Mouse (Mus musculus): ENCODE measurements around the gene Gpr160. TPM values are rescaled to one million over a fixed set of nuclear protein-coding genes. Genes with fewer than 3 reads are reported as not detected.
"Not testable (repeated sequence)": the region's sequence is repeated elsewhere in the genome, so short reads cannot be mapped to it uniquely, and the experiment has no call there.

Gpr160 gene
- polyA plus RNA-seq, 1 experiment from 2014 or later = 14.4 TPM

DNA sequence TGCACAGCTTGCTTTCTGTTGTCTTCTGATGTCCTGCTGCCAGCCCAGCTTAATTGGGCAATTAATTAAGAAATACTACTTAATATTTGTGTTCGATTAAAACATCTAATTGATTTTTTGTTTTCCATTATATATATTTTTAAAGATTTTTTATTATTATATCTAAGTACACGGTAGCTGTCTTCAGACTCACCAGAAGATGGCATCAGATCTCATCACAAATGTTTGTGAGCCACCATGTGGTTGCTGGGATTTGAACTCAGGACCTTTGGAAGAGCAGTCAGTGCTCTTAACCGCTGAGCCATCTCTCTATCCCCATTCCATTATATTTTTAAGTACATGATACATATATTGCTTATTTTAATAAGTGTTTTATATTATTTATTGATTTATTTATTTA lies 22.5 kb upstream of the Gpr160 start:
- H3K27ac ChIP-seq (ENCODE audit: low read depth, low read length) = no peak overlapping the region
- WGBS = 84% methylated on average over 3 of the region's 3 CpGs

DNA sequence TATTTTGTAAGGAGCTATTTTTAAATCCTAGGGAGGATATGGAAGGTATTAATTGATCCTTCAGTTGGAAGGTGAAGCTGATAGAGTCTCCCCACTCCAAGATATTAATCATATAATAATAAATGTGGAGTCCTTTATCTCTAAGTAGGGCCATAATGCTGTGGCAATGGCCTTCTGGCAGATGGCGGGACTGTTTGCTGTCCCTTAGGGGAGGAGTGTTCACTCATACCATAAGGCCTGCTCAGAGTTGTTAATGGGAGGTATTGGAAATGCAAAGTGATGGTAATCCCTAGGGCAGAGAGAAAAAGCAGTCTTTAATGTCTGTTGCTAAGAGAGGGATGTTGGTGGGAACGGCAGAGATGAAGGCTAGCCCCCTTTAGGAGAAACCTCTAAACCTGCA lies 10.0 kb upstream of the Gpr160 start:
- Histone ChIP-seq H3K27ac (ENCODE audit: low read depth, low read length) (no peak overlapping the region), H3K4me3 (ENCODE audit: low read depth, low read length) (no peak overlapping the region), H3K4me1 (replicated peaks; ENCODE audit: control insufficient read depth, insufficient read depth, low read length) (no peaks in the 10 kb centered on the region), H3K9me3 (ENCODE audit: control insufficient read depth) (no peaks in the 10 kb centered on the region), H3K36me3 (ENCODE audit: control insufficient read depth, insufficient read depth) (no peaks in the 10 kb centered on the region), H3K4me2 (replicated peaks; ENCODE audit: low read depth) (no peak overlapping the region), H3K27me3 (replicated peaks; ENCODE audit: control insufficient read depth, insufficient read depth, low read length) (no peaks in the 10 kb centered on the region), H3K9ac (ENCODE audit: low read depth, low read length) (no peak overlapping the region)
- no peak for ATAC-seq
- TF ChIP-seq CTCF (IDR thresholded peaks at IDR 0.05; ENCODE audit: low read depth) = no peak
- WGBS = 63% methylated on average over 2 of the region's 2 CpGs

More for the DNA sequence above, 22.5 kb upstream of the Gpr160 start:
- 0 out of 2 replicates have a peak, but pooled peaks have one; percentile 16 for TF ChIP-seq CTCF (IDR thresholded peaks at IDR 0.05; ENCODE audit: low read depth)
- Histone ChIP-seq H3K36me3 (ENCODE audit: control insufficient read depth, insufficient read depth) (no peaks in the 10 kb centered on the region), H3K4me1 (replicated peaks; ENCODE audit: control insufficient read depth, insufficient read depth, low read length) (no peaks in the 10 kb centered on the region), H3K27me3 (replicated peaks; ENCODE audit: control insufficient read depth, insufficient read depth, low read length) (no peaks in the 10 kb centered on the region), H3K9me3 (ENCODE audit: control insufficient read depth) (no peaks in the 10 kb centered on the region), H3K4me2 (replicated peaks; ENCODE audit: low read depth) (no peak overlapping the region), H3K4me3 (ENCODE audit: low read depth, low read length) (no peak overlapping the region), H3K9ac (ENCODE audit: low read depth, low read length) (no peak overlapping the region)
- no peak for ATAC-seq

DNA sequence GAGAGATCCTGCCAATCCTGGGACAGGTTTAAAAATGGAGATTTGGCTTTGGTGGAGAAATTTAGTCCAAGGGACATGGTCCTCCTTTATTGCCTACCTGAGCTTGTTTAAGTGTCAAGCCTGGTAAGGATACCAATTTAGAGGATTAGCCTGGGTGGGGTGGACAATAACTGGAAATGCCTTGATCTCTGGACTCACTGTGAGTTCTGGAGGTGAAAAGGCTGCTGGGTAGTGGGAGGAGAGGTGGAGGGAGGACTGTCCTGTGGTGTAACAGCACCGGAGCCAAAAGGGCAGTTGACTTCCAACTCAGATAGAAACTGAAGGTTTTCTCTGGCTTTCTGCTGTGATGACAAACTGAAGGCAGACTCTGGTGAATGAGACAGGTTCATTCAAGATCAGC lies 8.3 kb upstream of the Gpr160 start:
- H3K27ac ChIP-seq (ENCODE audit: low read depth, low read length) = no peak overlapping the region; the same call in 1 of the 2 replicates
- ATAC-seq = peak; percentile 78
- H3K4me3 ChIP-seq (ENCODE audit: low read depth, low read length) = no peak overlapping the region
- H3K9me3 ChIP-seq (ENCODE audit: control insufficient read depth) = no peaks in the 10 kb centered on the region
- no peaks in the 10 kb centered on the region for H3K27me3 ChIP-seq (replicated peaks; ENCODE audit: control insufficient read depth, insufficient read depth, low read length)
- H3K9ac ChIP-seq (ENCODE audit: low read depth, low read length) = no peak overlapping the region
- H3K4me2 ChIP-seq (replicated peaks; ENCODE audit: low read depth) = no peak overlapping the region
- 33% methylated on average over 1 of the region's 1 CpGs for WGBS
- H3K36me3 ChIP-seq (ENCODE audit: control insufficient read depth, insufficient read depth) = no peaks in the 10 kb centered on the region
- no peak for TF ChIP-seq CTCF (IDR thresholded peaks at IDR 0.05; ENCODE audit: low read depth)
- no peaks in the 10 kb centered on the region for H3K4me1 ChIP-seq (replicated peaks; ENCODE audit: control insufficient read depth, insufficient read depth, low read length)

DNA sequence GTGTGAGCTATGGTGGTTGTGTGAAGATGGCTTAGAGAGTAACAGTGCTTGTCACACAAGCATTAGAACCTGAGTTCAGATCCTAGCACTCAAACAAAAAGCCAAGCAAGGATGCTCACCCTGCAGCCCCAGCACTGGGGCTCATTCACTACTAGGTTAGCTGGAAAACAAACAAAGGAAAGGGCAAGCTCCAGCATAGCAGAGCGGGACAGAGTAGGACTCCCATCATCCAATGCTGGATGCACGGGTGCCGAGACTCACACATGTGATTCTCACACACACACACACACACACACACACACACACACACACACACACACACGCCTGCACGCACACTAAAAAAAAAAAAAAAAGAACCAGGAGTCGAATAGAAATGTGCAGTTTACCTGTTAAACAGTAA lies 4.3 kb upstream of the Gpr160 start:
- Histone ChIP-seq H3K36me3 (ENCODE audit: control insufficient read depth, insufficient read depth) (no peaks in the 10 kb centered on the region), H3K27ac (ENCODE audit: low read depth, low read length) (no peak overlapping the region), H3K4me3 (ENCODE audit: low read depth, low read length) (no peak overlapping the region), H3K27me3 (replicated peaks; ENCODE audit: control insufficient read depth, insufficient read depth, low read length) (no peaks in the 10 kb centered on the region), H3K4me1 (replicated peaks; ENCODE audit: control insufficient read depth, insufficient read depth, low read length) (no peaks in the 10 kb centered on the region; the same call in 1 of the 2 replicates), H3K9ac (ENCODE audit: low read depth, low read length) (no peak overlapping the region), H3K4me2 (replicated peaks; ENCODE audit: low read depth) (no peak overlapping the region), H3K9me3 (ENCODE audit: control insufficient read depth) (no peaks in the 10 kb centered on the region)
- 59% methylated on average over 6 of the region's 6 CpGs for WGBS
- TF ChIP-seq CTCF (IDR thresholded peaks at IDR 0.05; ENCODE audit: low read depth) = no peak
- ATAC-seq = no peak

DNA sequence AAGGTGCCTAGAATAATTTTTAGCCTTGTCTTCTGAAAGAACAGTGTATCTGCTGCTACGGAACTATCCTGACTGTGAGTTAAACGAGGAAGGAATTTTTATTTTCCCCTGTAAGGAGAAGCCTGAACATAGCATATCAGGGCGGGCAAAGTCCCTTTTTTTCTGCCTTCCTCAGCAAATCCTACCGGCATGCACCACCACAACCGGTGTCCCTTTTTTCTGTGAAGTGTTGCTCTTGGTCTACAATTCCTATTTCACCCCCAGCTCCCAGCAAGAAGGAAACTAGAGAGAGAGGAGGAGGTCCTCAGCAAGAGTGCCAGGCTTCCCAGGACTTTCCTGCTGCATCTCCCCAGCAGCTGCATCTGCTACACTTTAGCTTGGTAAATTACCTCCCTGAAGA lies 2.2 kb upstream of the Gpr160 start:
- Histone ChIP-seq H3K27ac (ENCODE audit: low read depth, low read length) (peak overlapping the region; percentile 54), H3K27me3 (replicated peaks; ENCODE audit: control insufficient read depth, insufficient read depth, low read length) (no peaks in the 10 kb centered on the region), H3K4me2 (replicated peaks; ENCODE audit: low read depth) (no peak overlapping the region), H3K4me1 (replicated peaks; ENCODE audit: control insufficient read depth, insufficient read depth, low read length) (no peaks in the 10 kb centered on the region; the same call in 1 of the 2 replicates), H3K9ac (ENCODE audit: low read depth, low read length) (no peak overlapping the region), H3K4me3 (ENCODE audit: low read depth, low read length) (no peak overlapping the region), H3K9me3 (ENCODE audit: control insufficient read depth) (no peaks in the 10 kb centered on the region), H3K36me3 (ENCODE audit: control insufficient read depth, insufficient read depth) (no peaks in the 10 kb centered on the region)
- ATAC-seq = 0 out of 2 replicates have a peak, but pooled peaks have one; percentile 31
- no peak for TF ChIP-seq CTCF (IDR thresholded peaks at IDR 0.05; ENCODE audit: low read depth)
- 36% methylated on average over 5 of the region's 5 CpGs for WGBS

DNA sequence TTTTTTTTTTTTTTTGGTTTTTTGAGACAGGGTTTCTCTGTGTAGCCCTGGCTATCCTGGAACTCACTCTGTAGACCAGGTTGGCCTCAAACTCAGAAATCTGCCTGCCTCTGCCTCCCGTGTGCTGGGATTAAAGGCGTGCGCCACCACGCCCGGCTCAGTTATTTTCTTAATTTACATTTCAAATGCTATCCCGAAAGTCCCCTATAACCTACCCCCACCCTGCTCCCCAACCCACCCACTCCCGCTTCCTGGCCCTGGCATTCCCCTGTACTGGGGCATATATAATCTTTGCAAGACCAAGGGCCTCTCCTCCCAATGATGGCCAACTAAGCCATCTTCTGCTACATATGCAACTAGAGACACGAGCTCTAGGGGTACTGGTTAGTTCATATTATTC lies 3.8 kb downstream of the Gpr160 start:
- not testable (repeated sequence) for H3K27me3 ChIP-seq (replicated peaks; ENCODE audit: control insufficient read depth, insufficient read depth, low read length); ATAC-seq; H3K4me1 ChIP-seq (replicated peaks; ENCODE audit: control insufficient read depth, insufficient read depth, low read length); H3K4me2 ChIP-seq (replicated peaks; ENCODE audit: low read depth); H3K27ac ChIP-seq (ENCODE audit: low read depth, low read length); H3K9me3 ChIP-seq (ENCODE audit: control insufficient read depth); H3K36me3 ChIP-seq (ENCODE audit: control insufficient read depth, insufficient read depth); H3K9ac ChIP-seq (ENCODE audit: low read depth, low read length); H3K4me3 ChIP-seq (ENCODE audit: low read depth, low read length)
- 92% methylated on average over 8 of the region's 8 CpGs for WGBS

DNA sequence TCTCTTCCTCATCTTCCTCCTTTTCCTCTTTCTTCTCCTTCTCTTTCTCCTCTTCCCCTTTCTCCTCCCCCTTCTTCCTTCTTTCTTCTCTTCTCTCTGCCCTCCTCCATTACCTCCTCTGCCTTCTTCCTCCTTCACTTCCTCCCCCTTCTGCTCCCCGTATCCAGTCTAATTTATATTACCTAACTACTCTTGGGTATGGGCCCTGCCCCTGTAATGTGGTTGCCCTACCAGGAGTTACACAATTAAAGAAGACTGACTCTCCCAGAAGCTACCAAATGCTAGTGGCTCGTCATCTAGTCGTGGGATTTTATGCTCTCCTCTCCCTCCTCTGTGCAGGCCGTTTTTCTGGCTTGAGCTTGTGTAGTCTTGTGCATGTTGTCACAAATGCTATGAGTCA lies 5.0 kb downstream of the Gpr160 start:
- 71% methylated on average over 4 of the region's 4 CpGs for WGBS
- Histone ChIP-seq H3K27ac (ENCODE audit: low read depth, low read length) (no peak overlapping the region), H3K9ac (ENCODE audit: low read depth, low read length) (no peak overlapping the region), H3K36me3 (ENCODE audit: control insufficient read depth, insufficient read depth) (no peaks in the 10 kb centered on the region), H3K9me3 (ENCODE audit: control insufficient read depth) (no peaks in the 10 kb centered on the region), H3K4me3 (ENCODE audit: low read depth, low read length) (no peak overlapping the region), H3K4me2 (replicated peaks; ENCODE audit: low read depth) (no peak overlapping the region), H3K27me3 (replicated peaks; ENCODE audit: control insufficient read depth, insufficient read depth, low read length) (no peaks in the 10 kb centered on the region), H3K4me1 (replicated peaks; ENCODE audit: control insufficient read depth, insufficient read depth, low read length) (no peaks in the 10 kb centered on the region)
- ATAC-seq = no peak
- TF ChIP-seq CTCF (IDR thresholded peaks at IDR 0.05; ENCODE audit: low read depth) = no peak

Data from intestine, postnatal 0 days (tissue).